Mouse (Mus musculus) gonadal fat pad, adult 2 months (tissue): Measurements from ENCODE around the gene Slc39a11. TPM values are rescaled to one million over a fixed set of nuclear protein-coding genes. Genes with fewer than 3 reads are reported as not detected.

Source experiments
- DNase-seq: peaks from one replicate; pipeline ENCODE4 v3.0.0-alpha.2; 2012; ENCODE audit warnings: low read depth
- polyA plus RNA-seq: library from polyadenylated mRNA; depleted of rRNA; stranded (reverse); fragments of >200 nt; gene quantifications from 2 replicates; pipeline ENCODE4 v1.2.3, GENCODE M21; 2012

Gene Slc39a11
- polyA plus RNA-seq, 1 experiment = 29.2 TPM

- no peak for DNase-seq
Measured at GRCm38 (mm10) chr11:113400868-113401267, 249.0 kb downstream of the Slc39a11 start.

GRCm38 (mm10) chr11:113399601-113400000 is 250.3 kb downstream of the Slc39a11 start:
- no peak for DNase-seq

GRCm38 (mm10) chr11:113397394-113397793 is 252.5 kb downstream of the Slc39a11 start:
- no peak for DNase-seq

GRCm38 (mm10) chr11:113393366-113394150 is 256.3 kb downstream of the Slc39a11 start:
- DNase-seq = no peak

- no peak for DNase-seq
Measured at GRCm38 (mm10) chr11:113391664-113392063, 258.2 kb downstream of the Slc39a11 start.

- no peak for DNase-seq
Measured at GRCm38 (mm10) chr11:113389637-113390036, 260.2 kb downstream of the Slc39a11 start.

- DNase-seq = no peak
Measured at GRCm38 (mm10) chr11:113382674-113383571, 267.0 kb downstream of the Slc39a11 start.

GRCm38 (mm10) chr11:113381550-113381949 is 268.3 kb downstream of the Slc39a11 start:
- DNase-seq = no peak

- DNase-seq = no peak
Measured at GRCm38 (mm10) chr11:113378867-113379266, 271.0 kb downstream of the Slc39a11 start.

- DNase-seq = no peak
Measured at GRCm38 (mm10) chr11:113376066-113376465, 273.8 kb downstream of the Slc39a11 start.

GRCm38 (mm10) chr11:113373926-113374325 is 276.0 kb downstream of the Slc39a11 start:
- DNase-seq = no peak

GRCm38 (mm10) chr11:113373331-113373730 is 276.5 kb downstream of the Slc39a11 start:
- no peak for DNase-seq

- DNase-seq = no peak
Measured at GRCm38 (mm10) chr11:113368046-113368445, 281.8 kb downstream of the Slc39a11 start.

GRCm38 (mm10) chr11:113366257-113367030 is 283.4 kb downstream of the Slc39a11 start:
- no peak for DNase-seq

- DNase-seq = no peak
Measured at GRCm38 (mm10) chr11:113363739-113364138, 286.1 kb downstream of the Slc39a11 start.

GRCm38 (mm10) chr11:113362617-113363016 is 287.3 kb downstream of the Slc39a11 start:
- DNase-seq = no peak

- no peak for DNase-seq
Measured at GRCm38 (mm10) chr11:113360049-113360835, 289.6 kb downstream of the Slc39a11 start.

GRCm38 (mm10) chr11:113355932-113356331 is 293.9 kb downstream of the Slc39a11 start:
- DNase-seq = no peak

GRCm38 (mm10) chr11:113352085-113352815 is 297.6 kb downstream of the Slc39a11 start:
- DNase-seq = no peak

- no peak for DNase-seq
Measured at GRCm38 (mm10) chr11:113350583-113350982, 299.3 kb downstream of the Slc39a11 start.
